Mouse (Mus musculus) ES-Bruce4 (cell line): ENCODE measurements at regions not wholly inside any gene's neighbourhood (a gene's known extent, or its start where the extent isn't known, plus 50 kb on each side); places are given as distances from the start of the nearest gene placed in this dataset.

Experiments used
- CTCF ChIP-seq: IDR thresholded peaks from one replicate; pipeline ENCODE4 v1.8.1; 2011; ENCODE audit warnings: low read depth, low read length
- EP300 ChIP-seq: IDR thresholded peaks from 2 replicates; pipeline ENCODE4 v1.6.1; 2011; ENCODE audit warnings: low read depth, low read length; ENCODE audit not compliant: insufficient read depth
- POLR2A ChIP-seq: IDR thresholded peaks from one replicate; pipeline ENCODE4 v1.8.1; 2011; ENCODE audit warnings: low read length; ENCODE audit not compliant: insufficient read depth

DNA sequence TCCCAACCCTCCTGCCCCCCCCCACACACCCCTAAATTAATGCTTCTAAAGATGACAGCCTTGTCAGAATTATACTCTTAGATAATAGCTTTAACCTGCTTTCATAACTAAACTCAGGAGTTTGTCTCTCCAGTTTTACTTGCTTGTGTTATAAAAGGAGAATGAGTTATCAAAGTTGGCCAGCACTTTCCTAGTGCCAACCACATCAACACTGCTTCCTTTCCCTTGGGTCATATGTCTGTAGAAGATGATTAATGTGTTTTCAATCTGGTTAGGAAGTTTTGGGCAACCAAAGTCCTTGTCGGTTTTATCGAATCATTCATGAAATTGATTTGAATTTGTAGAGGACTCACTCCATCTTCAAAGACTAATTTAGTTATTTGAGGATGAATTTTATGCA lies 505.3 kb downstream of the Kctd12 start:
- TF ChIP-seq CTCF (no peak), EP300 (no peak), POLR2A (no peak)
